In genomic region chr8:116552255-116552654, GRCm38 (mm10) we compare ENCODE assay signal across 15 mouse cellular contexts. TPM values are rescaled to one million over a fixed set of nuclear protein-coding genes. Genes with fewer than 3 reads are reported as not detected.
DNase-seq lines count a peak whose midpoint lies in the region; ATAC-seq and TF ChIP-seq lines count a peak whose summit lies in the region.
"Had no signal": no experiment of that assay in that cellular context is flagged by ENCODE, and none has a peak within 500 bp of the region (broad histone marks: within the 10 kb centered on the region; RNA-seq: fewer than 3 reads in every experiment).

No protein-coding gene starts in this region.

- H3K27ac ChIP-seq in layer of hippocampus, adult 2 months = no peak overlapping the region
- H3K27ac ChIP-seq in liver, postnatal 0 days (ENCODE audit: low read depth) = no peak overlapping the region
- H3K27ac ChIP-seq: embryonic facial prominence, embryonic 13.5 days; heart, embryonic 15.5 days; limb, embryonic 15.5 days; stomach, embryonic 15.5 days had no signal

- H3K36me3 ChIP-seq in liver, postnatal 0 days (replicated peaks; ENCODE audit: insufficient read depth, low read length) = no peaks in the 10 kb centered on the region
- H3K36me3 ChIP-seq: embryonic facial prominence, embryonic 13.5 days; heart, embryonic 15.5 days; limb, embryonic 15.5 days; stomach, embryonic 15.5 days had no signal

- TF ChIP-seq EP300 in liver, postnatal 0 days (IDR thresholded peaks at IDR 0.05; ENCODE audit: low read depth) = no peak

- DNase-seq in layer of hippocampus, adult 9-11 months = peak; percentile 10
- no peak for DNase-seq in layer of hippocampus, adult 2 months (ENCODE audit: low spot score in 2 of 2)
- DNase-seq in brain, adult 2 months (ENCODE audit: low read depth, low spot score) = peak; percentile 92
- peak; percentile 77 for DNase-seq in induced T-regulatory cell, adult 2 months (ENCODE audit: low read depth)
- peak; percentile 42 for DNase-seq in right cerebral cortex, postnatal 25 days
- DNase-seq in liver, postnatal 0 days = no peak
- no peak for DNase-seq in thymus, adult 18-20 months
- DNase-seq: kidney, postnatal 14 days; lung, postnatal 36 days; retina, postnatal 1 day had no signal

- H3K4me1 ChIP-seq in liver, postnatal 0 days (ENCODE audit: insufficient read depth) = no peaks in the 10 kb centered on the region
- H3K4me1 ChIP-seq: embryonic facial prominence, embryonic 13.5 days; heart, embryonic 15.5 days; limb, embryonic 15.5 days; stomach, embryonic 15.5 days had no signal

- no peak overlapping the region for H3K4me3 ChIP-seq in layer of hippocampus, adult 2 months
- H3K4me3 ChIP-seq in liver, postnatal 0 days (ENCODE audit: low read depth, low read length) = no peak overlapping the region
- H3K4me3 ChIP-seq: embryonic facial prominence, embryonic 13.5 days; heart, embryonic 15.5 days; limb, embryonic 15.5 days; stomach, embryonic 15.5 days had no signal

- H3K4me2 ChIP-seq in liver, postnatal 0 days (ENCODE audit: low read depth, low read length) = no peak overlapping the region
- H3K4me2 ChIP-seq: embryonic facial prominence, embryonic 13.5 days; heart, embryonic 15.5 days; limb, embryonic 15.5 days; stomach, embryonic 15.5 days had no signal

- no peaks in the 10 kb centered on the region for H3K27me3 ChIP-seq in liver, postnatal 0 days (ENCODE audit: insufficient read depth, low read length)
- H3K27me3 ChIP-seq: embryonic facial prominence, embryonic 13.5 days; heart, embryonic 15.5 days; limb, embryonic 15.5 days; stomach, embryonic 15.5 days had no signal

- 53% methylated on average over 6 of the region's 6 CpGs for WGBS in liver, postnatal 0 days (ENCODE audit: insufficient replicate concordance)

- no peak overlapping the region for H3K9ac ChIP-seq in liver, postnatal 0 days (replicated peaks)
- H3K9ac ChIP-seq: embryonic facial prominence, embryonic 13.5 days; heart, embryonic 15.5 days; limb, embryonic 15.5 days; stomach, embryonic 15.5 days had no signal

- TF ChIP-seq CTCF in layer of hippocampus, adult 2 months (conservative IDR thresholded peaks at IDR 0.05) = no peak
- no peak for TF ChIP-seq CTCF in liver, postnatal 0 days (IDR thresholded peaks at IDR 0.05; ENCODE audit: low read depth)

- H3K9me3 ChIP-seq in liver, postnatal 0 days (ENCODE audit: low read length) = peaks cover 2% of the 10 kb centered on the region; the same call in 1 of the 2 replicates
- H3K9me3 ChIP-seq: embryonic facial prominence, embryonic 13.5 days; heart, embryonic 15.5 days; limb, embryonic 15.5 days; stomach, embryonic 15.5 days had no signal

- no peak for ATAC-seq in liver, postnatal 0 days
- ATAC-seq: hindbrain, embryonic 16.5 days had no signal

RNA-seq across cellular contexts. Expression of gene Dynlrb2, which starts 47.5 kb away (rescaled TPM):
- 1 to 10 TPM; 2.2 to 2.9 TPM for total RNA-seq in layer of hippocampus, adult 2 months (2021)
- not detected in 2 replicates for polyA plus RNA-seq in liver, postnatal 0 days (2015; fragmentation: Nextera tagmentation; extraction: Ambion mirVana)
- polyA plus RNA-seq: embryonic facial prominence, embryonic 13.5 days; limb, embryonic 15.5 days had no signal

Comparison
In these comparisons a context has a peak if more than half of its experiments do, and no peak if none do; other contexts are left out.
1. DNase-seq: peak in layer of hippocampus, adult 9-11 months (single experiment), brain, adult 2 months (single experiment), induced T-regulatory cell, adult 2 months (single experiment) and right cerebral cortex, postnatal 25 days (single experiment); none in layer of hippocampus, adult 2 months (0 of 2), liver, postnatal 0 days (single experiment) and thymus, adult 18-20 months (0 of 2).